Mouse (Mus musculus): ENCODE measurements around the gene Atg7.

DNA sequence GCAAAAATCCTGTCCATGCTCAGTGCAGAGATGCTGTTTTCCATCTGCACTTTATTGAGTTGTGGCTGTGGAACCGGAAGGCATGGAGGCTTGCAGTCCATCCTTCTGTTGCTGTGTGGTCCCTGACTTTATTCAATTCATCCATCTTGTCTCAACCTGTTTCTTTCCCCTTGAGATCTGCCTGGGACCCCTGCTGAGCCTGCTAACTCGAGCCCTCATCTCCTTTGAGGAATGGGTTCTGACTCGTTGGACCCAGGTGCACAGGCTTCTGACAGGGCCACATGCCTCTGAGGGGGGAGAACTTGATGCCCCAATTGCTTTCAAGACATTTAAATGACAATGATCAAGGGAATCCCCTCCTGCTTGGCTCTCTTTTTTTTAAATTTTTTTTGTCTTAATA is 143.6 kb downstream of the Atg7 start:
- peak; percentile 67; the same call in 1 of the 2 replicates for TF ChIP-seq ZNF384 (IDR thresholded peaks at IDR 0.05; ENCODE audit: low read depth, low read length)
- no peak for TF ChIP-seq TBP (conservative IDR thresholded peaks at IDR 0.05; ENCODE audit: low read depth, low read length)
- TF ChIP-seq EP300 (IDR thresholded peaks at IDR 0.05; ENCODE audit: low read length), result no peak
- no peak for TF ChIP-seq CTCF (conservative IDR thresholded peaks at IDR 0.05 in 1 of 2, IDR thresholded peaks at IDR 0.05 in 1 of 2; ENCODE audit: low read depth in 2 of 2, low read length in 2 of 2)
- no peak for TF ChIP-seq USF1 (IDR thresholded peaks at IDR 0.05; ENCODE audit: low read depth, low read length)
- TF ChIP-seq TCF12 (IDR thresholded peaks at IDR 0.05; ENCODE audit: low read depth, low read length), result no peak
- TF ChIP-seq POLR2A (IDR thresholded peaks at IDR 0.05; ENCODE audit: low read depth, low read length), result no peak
- TF ChIP-seq ZKSCAN1 (IDR thresholded peaks at IDR 0.05; ENCODE audit: borderline replicate concordance, low read depth, low read length), result no peak
